Mouse (Mus musculus) CH12.LX (cell line): ENCODE data around the gene Rbp1.

Experiments
- CTCF ChIP-seq, 2 experiments: IDR thresholded peaks in 1 of 2; conservative IDR thresholded peaks in 1 of 2; 2 replicates each; pipeline ENCODE4 v1.5.1; 2011 to 2012; ENCODE audit warnings: low read depth in 2 of 2, low read length in 2 of 2, improper control_type of control experiment in 1 of 2, inconsistent platforms in 1 of 2, mild to moderate bottlenecking in 1 of 2, moderate library complexity in 1 of 2
- ETS1 ChIP-seq: conservative IDR thresholded peaks from 2 replicates; pipeline ENCODE4 v1.6.1; 2012; ENCODE audit warnings: low read depth, mild to moderate bottlenecking, inconsistent platforms, low read length, improper control_type of control experiment, moderate library complexity
- MAX ChIP-seq: IDR thresholded peaks from 2 replicates; pipeline ENCODE4 v1.6.1; 2011; ENCODE audit warnings: low read length, improper control_type of control experiment
- NELFE ChIP-seq: IDR thresholded peaks from 2 replicates; pipeline ENCODE4 v1.6.1; 2011; ENCODE audit warnings: low read depth, low read length, improper control_type of control experiment
- PAX5 ChIP-seq: IDR thresholded peaks from 2 replicates; pipeline ENCODE4 v1.6.1; 2012; ENCODE audit warnings: low read length, inconsistent platforms, mixed read lengths
- POLR2AphosphoS2 ChIP-seq: IDR thresholded peaks from 2 replicates; pipeline ENCODE4 v1.6.1; 2011; ENCODE audit warnings: low read depth, low read length, improper control_type of control experiment
- ZC3H11A ChIP-seq: IDR thresholded peaks from 2 replicates; pipeline ENCODE4 v1.6.1; 2012; ENCODE audit warnings: low read depth, mild to moderate bottlenecking, inconsistent platforms, low read length, improper control_type of control experiment

- TF ChIP-seq POLR2AphosphoS2 (no peak), ZC3H11A (no peak), PAX5 (no peak), MAX (no peak), CTCF (conservative IDR thresholded peaks at IDR 0.05 in 1 of 2, IDR thresholded peaks at IDR 0.05 in 1 of 2; ENCODE audit: low read depth in 2 of 2, low read length in 2 of 2) (no peak), NELFE (no peak), ETS1 (no peak)
Measured at GRCm38 (mm10) chr9:98439091-98439490, 16.3 kb downstream of the Rbp1 start.
